Mouse (Mus musculus): ENCODE measurements around the gene Fbxw7. TPM values are rescaled to one million over a fixed set of nuclear protein-coding genes. Genes with fewer than 3 reads are reported as not detected.

The Fbxw7 gene
- polyA plus RNA-seq, 1 experiment, result 34.4 TPM

DNA sequence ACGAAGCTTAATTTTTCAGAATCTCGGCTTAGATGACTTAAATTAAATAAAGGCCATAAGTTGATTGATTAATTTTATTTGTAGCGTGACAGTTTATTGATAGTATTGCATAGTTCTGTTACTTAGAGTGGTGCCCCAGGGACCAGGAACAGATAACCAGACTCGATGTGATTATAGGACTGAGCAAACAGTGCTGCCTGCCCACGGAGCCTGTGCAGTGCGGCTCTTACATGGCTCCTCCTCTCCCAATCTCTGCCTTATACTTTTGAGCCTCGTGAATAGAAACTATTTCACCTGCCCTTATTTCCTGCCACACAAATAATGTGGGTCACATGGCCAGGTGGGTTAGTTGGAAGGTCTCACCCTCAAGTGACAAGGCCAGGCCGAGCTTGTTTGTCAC, 82.9 kb downstream of the Fbxw7 start:
- Histone ChIP-seq H3K9me3 (replicated peaks; ENCODE audit: control insufficient read depth, insufficient read depth, low read length, poor library complexity, severe bottlenecking) (no peaks in the 10 kb centered on the region), H3K4me1 (ENCODE audit: control insufficient read depth, insufficient read depth, low read length) (no peaks in the 10 kb centered on the region), H3K27ac (ENCODE audit: insufficient read depth, low read length) (no peak overlapping the region), H3K36me3 (ENCODE audit: control insufficient read depth, insufficient read depth, low read length, poor library complexity, severe bottlenecking) (no peaks in the 10 kb centered on the region), H3K27me3 (ENCODE audit: control insufficient read depth, insufficient read depth, low read length, poor library complexity, severe bottlenecking) (no peaks in the 10 kb centered on the region), H3K4me3 (ENCODE audit: low read depth, low read length) (no peak overlapping the region), H3K9ac (ENCODE audit: low read depth, poor library complexity, severe bottlenecking) (no peak overlapping the region)
- TF ChIP-seq EP300 (IDR thresholded peaks at IDR 0.05; ENCODE audit: insufficient read depth, low read depth, low read length) (no peak), POLR2A (IDR thresholded peaks at IDR 0.05; ENCODE audit: insufficient read depth, low read length) (no peak), CTCF (IDR thresholded peaks at IDR 0.05; ENCODE audit: low read depth, low read length) (no peak)

DNA sequence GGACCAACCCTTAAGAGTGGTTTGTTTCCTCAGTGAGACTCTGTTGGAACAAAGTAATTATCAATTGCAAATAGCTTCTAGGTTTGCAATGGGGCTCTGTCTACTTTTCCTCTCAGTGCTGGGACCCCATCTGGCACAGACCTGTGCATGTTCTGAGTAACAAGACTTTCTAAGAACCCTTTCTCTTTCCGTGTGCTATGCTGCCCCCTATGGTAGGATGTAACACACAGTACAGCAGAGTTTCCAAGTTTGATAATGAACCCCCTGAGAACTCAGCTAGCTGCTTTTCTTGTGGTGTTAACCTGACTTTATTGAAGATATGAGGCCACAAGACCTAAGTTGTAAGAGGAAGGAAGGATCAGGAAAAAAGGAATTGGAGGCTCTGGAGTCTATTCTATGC, 91.5 kb downstream of the Fbxw7 start:
- Histone ChIP-seq H3K4me1 (ENCODE audit: control insufficient read depth, insufficient read depth, low read length) (no peaks in the 10 kb centered on the region), H3K27ac (ENCODE audit: insufficient read depth, low read length) (no peak overlapping the region), H3K36me3 (ENCODE audit: control insufficient read depth, insufficient read depth, low read length, poor library complexity, severe bottlenecking) (no peaks in the 10 kb centered on the region; the same call in 1 of the 2 replicates), H3K9ac (ENCODE audit: low read depth, poor library complexity, severe bottlenecking) (no peak overlapping the region), H3K27me3 (ENCODE audit: control insufficient read depth, insufficient read depth, low read length, poor library complexity, severe bottlenecking) (no peaks in the 10 kb centered on the region), H3K4me3 (ENCODE audit: low read depth, low read length) (no peak overlapping the region), H3K9me3 (replicated peaks; ENCODE audit: control insufficient read depth, insufficient read depth, low read length, poor library complexity, severe bottlenecking) (no peaks in the 10 kb centered on the region)
- TF ChIP-seq CTCF (IDR thresholded peaks at IDR 0.05; ENCODE audit: low read depth, low read length) (no peak), POLR2A (IDR thresholded peaks at IDR 0.05; ENCODE audit: insufficient read depth, low read length) (no peak), EP300 (IDR thresholded peaks at IDR 0.05; ENCODE audit: insufficient read depth, low read depth, low read length) (no peak)

DNA sequence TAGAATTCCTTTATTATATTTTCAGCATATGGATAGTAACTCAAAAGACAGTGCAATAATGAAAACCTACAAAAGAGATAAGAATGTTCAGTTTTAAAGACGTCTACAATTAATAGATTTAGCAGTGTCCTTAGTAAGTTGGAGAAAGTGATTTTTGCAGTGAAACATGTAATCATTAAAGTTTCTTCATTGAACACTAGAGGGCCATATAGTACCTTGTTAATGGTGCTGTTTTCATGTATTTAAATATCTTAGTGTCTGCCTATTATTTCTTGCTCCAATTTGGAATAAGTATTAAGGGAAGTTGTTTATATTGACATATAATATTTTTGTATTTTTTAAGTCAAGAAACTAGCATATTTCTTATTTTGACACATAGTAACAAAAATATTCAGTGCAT, 99.2 kb downstream of the Fbxw7 start:
- TF ChIP-seq POLR2A (IDR thresholded peaks at IDR 0.05; ENCODE audit: insufficient read depth, low read length) (no peak), CTCF (IDR thresholded peaks at IDR 0.05; ENCODE audit: low read depth, low read length) (no peak), EP300 (IDR thresholded peaks at IDR 0.05; ENCODE audit: insufficient read depth, low read depth, low read length) (no peak)
- Histone ChIP-seq H3K27me3 (ENCODE audit: control insufficient read depth, insufficient read depth, low read length, poor library complexity, severe bottlenecking) (no peaks in the 10 kb centered on the region), H3K36me3 (ENCODE audit: control insufficient read depth, insufficient read depth, low read length, poor library complexity, severe bottlenecking) (no peaks in the 10 kb centered on the region), H3K4me1 (ENCODE audit: control insufficient read depth, insufficient read depth, low read length) (no peaks in the 10 kb centered on the region), H3K27ac (ENCODE audit: insufficient read depth, low read length) (no peak overlapping the region), H3K9me3 (replicated peaks; ENCODE audit: control insufficient read depth, insufficient read depth, low read length, poor library complexity, severe bottlenecking) (no peaks in the 10 kb centered on the region), H3K9ac (ENCODE audit: low read depth, poor library complexity, severe bottlenecking) (no peak overlapping the region), H3K4me3 (ENCODE audit: low read depth, low read length) (no peak overlapping the region)

DNA sequence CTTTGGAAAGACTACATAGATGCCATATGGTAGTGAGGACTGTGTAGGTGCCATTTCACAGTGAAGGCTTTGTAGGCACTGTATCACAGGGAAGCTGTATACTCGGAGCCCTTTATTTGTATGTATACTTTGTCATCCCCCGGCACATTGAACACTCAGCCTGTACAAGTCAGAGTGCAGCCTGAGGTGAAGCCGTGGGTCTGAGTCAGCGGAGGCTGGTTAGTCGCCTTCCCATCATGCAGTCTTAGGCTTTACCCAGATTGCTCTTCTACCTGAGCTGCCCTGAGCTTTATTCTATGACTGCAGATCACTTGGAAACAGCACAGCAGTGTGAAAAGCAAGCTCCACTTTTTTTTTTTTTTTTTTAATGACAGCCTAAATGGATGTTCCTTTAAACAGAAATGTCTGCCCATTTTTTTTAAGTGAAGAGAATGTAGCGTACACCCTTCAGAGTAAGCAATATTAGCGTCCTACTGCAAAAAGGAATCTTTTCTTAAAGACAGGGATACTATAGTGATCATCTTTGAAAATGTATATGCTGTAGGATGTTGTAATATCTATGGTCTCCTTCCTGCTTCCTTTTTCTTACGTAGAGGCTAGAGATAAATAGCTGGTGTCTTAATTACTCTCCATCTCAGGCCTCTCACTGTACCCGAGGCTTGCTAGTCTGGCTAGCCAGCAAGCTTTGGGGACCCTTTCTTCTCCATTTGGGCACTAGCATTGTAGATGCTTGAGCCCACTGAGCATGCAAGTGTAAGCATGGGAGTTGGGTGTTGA, 103.0 kb downstream of the Fbxw7 start:
- no peak overlapping the region for H3K27ac ChIP-seq (ENCODE audit: insufficient read depth, low read length)
- no peak overlapping the region for H3K9ac ChIP-seq (ENCODE audit: low read depth, poor library complexity, severe bottlenecking)
- H3K4me1 ChIP-seq (ENCODE audit: control insufficient read depth, insufficient read depth, low read length), result no peaks in the 10 kb centered on the region
- no peaks in the 10 kb centered on the region for H3K36me3 ChIP-seq (ENCODE audit: control insufficient read depth, insufficient read depth, low read length, poor library complexity, severe bottlenecking)
- no peaks in the 10 kb centered on the region for H3K9me3 ChIP-seq (replicated peaks; ENCODE audit: control insufficient read depth, insufficient read depth, low read length, poor library complexity, severe bottlenecking)
- TF ChIP-seq EP300 (IDR thresholded peaks at IDR 0.05; ENCODE audit: insufficient read depth, low read depth, low read length), result no peak
- no peak for TF ChIP-seq CTCF (IDR thresholded peaks at IDR 0.05; ENCODE audit: low read depth, low read length)
- no peak for TF ChIP-seq POLR2A (IDR thresholded peaks at IDR 0.05; ENCODE audit: insufficient read depth, low read length)
- H3K27me3 ChIP-seq (ENCODE audit: control insufficient read depth, insufficient read depth, low read length, poor library complexity, severe bottlenecking), result no peaks in the 10 kb centered on the region
- H3K4me3 ChIP-seq (ENCODE audit: low read depth, low read length), result no peak overlapping the region

DNA sequence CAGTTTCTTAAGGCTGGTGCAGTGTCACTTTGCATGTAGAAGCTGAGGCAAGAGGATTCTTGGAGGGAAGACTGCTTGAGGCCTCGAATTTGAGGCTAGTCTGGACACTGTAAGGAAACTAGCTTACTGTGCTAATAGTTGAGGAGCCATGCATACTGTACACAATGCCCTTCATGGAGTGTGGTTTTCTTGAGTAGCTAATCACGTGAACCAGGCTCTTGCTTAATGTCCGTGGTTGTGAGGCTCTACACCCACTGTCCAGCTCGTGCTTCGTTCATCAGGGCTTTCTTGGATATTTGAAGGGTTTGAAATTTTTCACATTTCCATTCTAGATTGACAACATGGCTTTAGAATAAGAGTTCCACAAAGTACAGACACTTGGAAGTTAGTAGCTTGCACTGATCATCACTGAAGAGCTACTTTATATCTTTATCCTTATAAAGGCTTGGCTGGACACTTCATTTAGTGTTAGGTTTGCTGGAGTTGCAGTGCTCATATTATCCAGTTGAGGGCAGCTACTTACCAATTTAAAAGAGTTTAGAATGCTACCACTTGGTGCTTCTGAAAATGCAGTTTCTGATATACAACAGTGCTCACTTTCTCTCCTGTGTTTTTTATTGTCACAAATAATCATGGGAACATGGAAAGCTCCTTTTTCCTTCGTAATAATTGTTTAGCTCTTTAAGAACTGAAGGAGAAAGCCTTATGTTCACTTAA, 106.8 kb downstream of the Fbxw7 start:
- TF ChIP-seq EP300 (IDR thresholded peaks at IDR 0.05; ENCODE audit: insufficient read depth, low read depth, low read length), result no peak
- TF ChIP-seq CTCF (IDR thresholded peaks at IDR 0.05; ENCODE audit: low read depth, low read length), result no peak
- TF ChIP-seq POLR2A (IDR thresholded peaks at IDR 0.05; ENCODE audit: insufficient read depth, low read length), result no peak

DNA sequence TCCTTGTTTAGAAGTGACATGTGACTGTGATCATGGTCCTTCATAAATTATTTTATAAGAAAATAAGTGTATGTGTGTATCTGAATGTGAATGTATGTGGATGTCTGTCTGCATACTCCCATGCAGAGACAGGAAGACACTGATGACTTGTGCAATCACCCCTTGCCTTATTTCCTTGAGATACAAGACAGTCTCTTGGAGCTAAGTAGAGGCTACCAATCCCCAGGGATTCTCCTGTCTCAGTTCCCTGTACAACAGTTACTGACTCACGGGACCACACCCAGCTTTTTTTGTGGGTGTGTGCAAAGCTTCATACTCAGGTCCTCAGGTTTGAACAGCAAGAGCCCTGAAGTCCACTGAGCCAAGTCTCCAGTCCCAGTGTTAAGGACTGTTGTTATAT, 108.2 kb downstream of the Fbxw7 start:
- H3K9me3 ChIP-seq (replicated peaks; ENCODE audit: control insufficient read depth, insufficient read depth, low read length, poor library complexity, severe bottlenecking), result no peaks in the 10 kb centered on the region; the same call in 1 of the 2 replicates
- no peaks in the 10 kb centered on the region for H3K27me3 ChIP-seq (ENCODE audit: control insufficient read depth, insufficient read depth, low read length, poor library complexity, severe bottlenecking)
- no peak overlapping the region for H3K27ac ChIP-seq (ENCODE audit: insufficient read depth, low read length)
- TF ChIP-seq CTCF (IDR thresholded peaks at IDR 0.05; ENCODE audit: low read depth, low read length) (no peak), POLR2A (IDR thresholded peaks at IDR 0.05; ENCODE audit: insufficient read depth, low read length) (no peak), EP300 (IDR thresholded peaks at IDR 0.05; ENCODE audit: insufficient read depth, low read depth, low read length) (no peak)
- H3K36me3 ChIP-seq (ENCODE audit: control insufficient read depth, insufficient read depth, low read length, poor library complexity, severe bottlenecking), result no peaks in the 10 kb centered on the region
- no peak overlapping the region for H3K9ac ChIP-seq (ENCODE audit: low read depth, poor library complexity, severe bottlenecking)
- no peaks in the 10 kb centered on the region for H3K4me1 ChIP-seq (ENCODE audit: control insufficient read depth, insufficient read depth, low read length)
- no peak overlapping the region for H3K4me3 ChIP-seq (ENCODE audit: low read depth, low read length)

More for the DNA sequence above, 106.8 kb downstream of the Fbxw7 start:
- Histone ChIP-seq H3K27me3 (ENCODE audit: control insufficient read depth, insufficient read depth, low read length, poor library complexity, severe bottlenecking) (no peaks in the 10 kb centered on the region), H3K4me1 (ENCODE audit: control insufficient read depth, insufficient read depth, low read length) (no peaks in the 10 kb centered on the region), H3K9ac (ENCODE audit: low read depth, poor library complexity, severe bottlenecking) (no peak overlapping the region), H3K27ac (ENCODE audit: insufficient read depth, low read length) (no peak overlapping the region), H3K9me3 (replicated peaks; ENCODE audit: control insufficient read depth, insufficient read depth, low read length, poor library complexity, severe bottlenecking) (no peaks in the 10 kb centered on the region), H3K36me3 (ENCODE audit: control insufficient read depth, insufficient read depth, low read length, poor library complexity, severe bottlenecking) (no peaks in the 10 kb centered on the region), H3K4me3 (ENCODE audit: low read depth, low read length) (no peak overlapping the region)
